Mouse (Mus musculus): Measurements from ENCODE around the gene Marco. TPM values are rescaled to one million over a fixed set of nuclear protein-coding genes. Genes with fewer than 3 reads are reported as not detected.

Gene Marco
- 0.10 TPM in 1 of 2 replicates, not detected in the other for polyA plus RNA-seq (2012; rRNA removed)

GRCm38 (mm10) chr1:120504924-120505323 is at the start of gene Marco:
Gene Marco, minus strand, starts transcription at chr1:120505024.
- Histone ChIP-seq H3K27ac (ENCODE audit: control insufficient read depth, insufficient read depth, low read depth, low read length) (no peak within 1 kb of the TSS), H3K4me3 (ENCODE audit: control insufficient read depth, low read depth, low read length) (no peak within 1 kb of the TSS), H3K27me3 (ENCODE audit: control insufficient read depth, insufficient read depth, low read length) (no peaks in the 10 kb centered on the region), H3K36me3 (ENCODE audit: control insufficient read depth, insufficient read depth, low read length) (no peaks in the 10 kb centered on the region), H3K4me1 (ENCODE audit: control insufficient read depth, insufficient read depth, low read length) (no peaks in the 10 kb centered on the region)
- no peak for TF ChIP-seq CTCF (IDR thresholded peaks at IDR 0.05; ENCODE audit: control insufficient read depth, insufficient read depth, insufficient replicate concordance, low read depth, low read length)
- no peak for TF ChIP-seq POLR2A (IDR thresholded peaks at IDR 0.05; ENCODE audit: control insufficient read depth, low read depth, low read length)

- TF ChIP-seq POLR2A (IDR thresholded peaks at IDR 0.05; ENCODE audit: control insufficient read depth, low read depth, low read length) (no peak), CTCF (IDR thresholded peaks at IDR 0.05; ENCODE audit: control insufficient read depth, insufficient read depth, insufficient replicate concordance, low read depth, low read length) (no peak)
- no peaks in the 10 kb centered on the region for H3K4me1 ChIP-seq (ENCODE audit: control insufficient read depth, insufficient read depth, low read length)
- H3K27ac ChIP-seq (ENCODE audit: control insufficient read depth, insufficient read depth, low read depth, low read length): no peak overlapping the region
- no peaks in the 10 kb centered on the region for H3K27me3 ChIP-seq (ENCODE audit: control insufficient read depth, insufficient read depth, low read length)
- H3K4me3 ChIP-seq (ENCODE audit: control insufficient read depth, low read depth, low read length): no peak overlapping the region
- no peaks in the 10 kb centered on the region for H3K36me3 ChIP-seq (ENCODE audit: control insufficient read depth, insufficient read depth, low read length)
Measured at GRCm38 (mm10) chr1:120539506-120540029, 34.7 kb upstream of the Marco start.

GRCm38 (mm10) chr1:120536998-120537397 is 32.2 kb upstream of the Marco start:
- Histone ChIP-seq H3K27ac (ENCODE audit: control insufficient read depth, insufficient read depth, low read depth, low read length) (no peak overlapping the region), H3K27me3 (ENCODE audit: control insufficient read depth, insufficient read depth, low read length) (no peaks in the 10 kb centered on the region), H3K4me1 (ENCODE audit: control insufficient read depth, insufficient read depth, low read length) (no peaks in the 10 kb centered on the region), H3K36me3 (ENCODE audit: control insufficient read depth, insufficient read depth, low read length) (no peaks in the 10 kb centered on the region), H3K4me3 (ENCODE audit: control insufficient read depth, low read depth, low read length) (no peak overlapping the region)
- TF ChIP-seq POLR2A (IDR thresholded peaks at IDR 0.05; ENCODE audit: control insufficient read depth, low read depth, low read length): no peak
- TF ChIP-seq CTCF (IDR thresholded peaks at IDR 0.05; ENCODE audit: control insufficient read depth, insufficient read depth, insufficient replicate concordance, low read depth, low read length): no peak

GRCm38 (mm10) chr1:120535919-120536318 is 31.1 kb upstream of the Marco start:
- no peaks in the 10 kb centered on the region for H3K27me3 ChIP-seq (ENCODE audit: control insufficient read depth, insufficient read depth, low read length)
- H3K36me3 ChIP-seq (ENCODE audit: control insufficient read depth, insufficient read depth, low read length): no peaks in the 10 kb centered on the region
- H3K4me1 ChIP-seq (ENCODE audit: control insufficient read depth, insufficient read depth, low read length): no peaks in the 10 kb centered on the region
- H3K4me3 ChIP-seq (ENCODE audit: control insufficient read depth, low read depth, low read length): no peak overlapping the region
- no peak for TF ChIP-seq POLR2A (IDR thresholded peaks at IDR 0.05; ENCODE audit: control insufficient read depth, low read depth, low read length)
- no peak for TF ChIP-seq CTCF (IDR thresholded peaks at IDR 0.05; ENCODE audit: control insufficient read depth, insufficient read depth, insufficient replicate concordance, low read depth, low read length)
- no peak overlapping the region for H3K27ac ChIP-seq (ENCODE audit: control insufficient read depth, insufficient read depth, low read depth, low read length)

GRCm38 (mm10) chr1:120532321-120532916 is 27.6 kb upstream of the Marco start:
- TF ChIP-seq POLR2A (IDR thresholded peaks at IDR 0.05; ENCODE audit: control insufficient read depth, low read depth, low read length) (no peak), CTCF (IDR thresholded peaks at IDR 0.05; ENCODE audit: control insufficient read depth, insufficient read depth, insufficient replicate concordance, low read depth, low read length) (no peak)
- Histone ChIP-seq H3K27me3 (ENCODE audit: control insufficient read depth, insufficient read depth, low read length) (no peaks in the 10 kb centered on the region), H3K4me1 (ENCODE audit: control insufficient read depth, insufficient read depth, low read length) (no peaks in the 10 kb centered on the region), H3K4me3 (ENCODE audit: control insufficient read depth, low read depth, low read length) (no peak overlapping the region), H3K27ac (ENCODE audit: control insufficient read depth, insufficient read depth, low read depth, low read length) (no peak overlapping the region), H3K36me3 (ENCODE audit: control insufficient read depth, insufficient read depth, low read length) (no peaks in the 10 kb centered on the region)

- no peaks in the 10 kb centered on the region for H3K36me3 ChIP-seq (ENCODE audit: control insufficient read depth, insufficient read depth, low read length)
- no peaks in the 10 kb centered on the region for H3K27me3 ChIP-seq (ENCODE audit: control insufficient read depth, insufficient read depth, low read length)
- H3K27ac ChIP-seq (ENCODE audit: control insufficient read depth, insufficient read depth, low read depth, low read length): no peak overlapping the region
- H3K4me3 ChIP-seq (ENCODE audit: control insufficient read depth, low read depth, low read length): no peak overlapping the region
- no peaks in the 10 kb centered on the region for H3K4me1 ChIP-seq (ENCODE audit: control insufficient read depth, insufficient read depth, low read length)
- TF ChIP-seq POLR2A (IDR thresholded peaks at IDR 0.05; ENCODE audit: control insufficient read depth, low read depth, low read length): no peak
- TF ChIP-seq CTCF (IDR thresholded peaks at IDR 0.05; ENCODE audit: control insufficient read depth, insufficient read depth, insufficient replicate concordance, low read depth, low read length): no peak
Measured at GRCm38 (mm10) chr1:120531770-120532169, 26.9 kb upstream of the Marco start.

- no peak for TF ChIP-seq CTCF (IDR thresholded peaks at IDR 0.05; ENCODE audit: control insufficient read depth, insufficient read depth, insufficient replicate concordance, low read depth, low read length)
- TF ChIP-seq POLR2A (IDR thresholded peaks at IDR 0.05; ENCODE audit: control insufficient read depth, low read depth, low read length): no peak
- Histone ChIP-seq H3K4me1 (ENCODE audit: control insufficient read depth, insufficient read depth, low read length) (no peaks in the 10 kb centered on the region), H3K27ac (ENCODE audit: control insufficient read depth, insufficient read depth, low read depth, low read length) (no peak overlapping the region), H3K4me3 (ENCODE audit: control insufficient read depth, low read depth, low read length) (no peak overlapping the region), H3K27me3 (ENCODE audit: control insufficient read depth, insufficient read depth, low read length) (no peaks in the 10 kb centered on the region), H3K36me3 (ENCODE audit: control insufficient read depth, insufficient read depth, low read length) (no peaks in the 10 kb centered on the region)
Measured at GRCm38 (mm10) chr1:120529881-120530280, 25.1 kb upstream of the Marco start.
